Mouse (Mus musculus) cortical plate, adult 2 months (tissue): Measurements from ENCODE around the gene Pex14.

Experiments used
- CTCF ChIP-seq: fragments of 200-500 bp; IDR thresholded peaks from 2 replicates; pipeline ENCODE4 v1.5.1; 2011; ENCODE audit warnings: mild to moderate bottlenecking, control low read depth, low read length; ENCODE audit not compliant: insufficient read depth; ENCODE audit errors: extremely low read depth
- POLR2A ChIP-seq: fragments of 200-500 bp; IDR thresholded peaks from 2 replicates; pipeline ENCODE4 v1.6.1; 2011; ENCODE audit warnings: mild to moderate bottlenecking, low read length, control low read depth; ENCODE audit not compliant: insufficient read depth; ENCODE audit errors: extremely low read depth

DNA sequence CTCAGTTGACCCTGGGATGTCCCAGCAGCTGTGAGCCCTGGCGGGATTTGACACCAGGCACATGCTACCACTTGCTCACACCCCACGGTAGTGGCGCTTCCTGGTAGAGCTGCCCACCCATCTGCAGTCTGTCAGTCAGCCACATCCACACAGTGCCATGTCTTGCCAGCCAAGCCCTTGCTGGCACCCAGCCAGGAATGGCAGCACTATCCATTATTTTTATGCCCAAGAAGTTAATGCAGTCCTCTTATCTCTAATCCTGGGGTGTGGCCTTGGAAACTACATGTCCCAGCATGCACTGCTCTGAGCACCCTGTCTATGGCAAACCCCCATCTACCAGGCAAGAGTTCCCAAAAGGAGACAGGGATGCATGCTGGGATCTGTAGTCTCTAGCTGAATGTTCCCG is 154.2 kb downstream of the Pex14 start:
- no peak for TF ChIP-seq CTCF
- TF ChIP-seq POLR2A = no peak
